Mouse (Mus musculus): ENCODE measurements around the gene Olfr1191-ps1.
"Not testable (repeated sequence)": the region's sequence is repeated elsewhere in the genome, so short reads cannot be mapped to it uniquely, and the experiment has no call there.

Olfr1191-ps1 gene

DNA sequence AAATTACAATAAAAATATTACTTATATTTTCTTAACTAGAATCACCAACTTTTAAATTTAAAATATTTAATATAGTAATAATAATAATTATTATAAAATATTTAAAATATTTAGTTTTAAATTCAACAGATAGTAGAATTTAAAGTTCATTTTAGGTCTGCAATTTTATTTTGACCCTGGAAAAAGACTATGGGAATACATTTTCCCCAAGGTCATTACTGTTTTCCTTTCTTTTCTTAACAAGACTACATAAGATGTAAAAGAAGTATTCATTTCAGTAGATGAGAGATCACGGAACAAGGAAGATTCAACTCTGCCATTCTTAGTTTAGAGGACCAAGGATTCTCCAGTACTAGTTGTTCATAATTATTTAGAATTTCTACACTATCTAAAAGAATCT is at the start of gene Olfr1191-ps1:
Olfr1191-ps1 (plus strand) TSS at position 301 of the 400 bp plus-strand sequence.
- not testable (repeated sequence) for DNase-seq

DNA sequence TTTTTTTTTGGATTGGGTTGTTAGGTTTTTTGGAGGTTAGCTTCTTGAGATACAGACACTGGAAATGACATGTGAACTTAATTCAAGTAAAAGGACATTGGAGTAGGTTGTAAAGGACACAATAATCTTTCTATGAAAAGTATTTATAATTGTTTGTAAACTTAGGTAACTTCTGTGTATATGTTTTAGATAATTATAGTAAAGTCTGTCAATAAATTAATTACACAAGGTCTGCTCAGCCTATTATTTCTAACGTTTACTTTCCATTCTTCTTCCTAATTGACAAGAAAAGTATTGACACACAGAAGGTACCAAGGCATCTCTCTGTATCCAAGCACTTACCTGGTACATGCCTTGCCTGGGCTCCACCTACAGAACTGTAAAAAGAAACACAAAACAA is 7.9 kb downstream of the Olfr1191-ps1 start, which contains the start of gene Olfr1192-ps1:
Olfr1192-ps1 (plus strand) TSS at position 301 of the 400 bp plus-strand sequence.
- DNase-seq, result no peak

DNA sequence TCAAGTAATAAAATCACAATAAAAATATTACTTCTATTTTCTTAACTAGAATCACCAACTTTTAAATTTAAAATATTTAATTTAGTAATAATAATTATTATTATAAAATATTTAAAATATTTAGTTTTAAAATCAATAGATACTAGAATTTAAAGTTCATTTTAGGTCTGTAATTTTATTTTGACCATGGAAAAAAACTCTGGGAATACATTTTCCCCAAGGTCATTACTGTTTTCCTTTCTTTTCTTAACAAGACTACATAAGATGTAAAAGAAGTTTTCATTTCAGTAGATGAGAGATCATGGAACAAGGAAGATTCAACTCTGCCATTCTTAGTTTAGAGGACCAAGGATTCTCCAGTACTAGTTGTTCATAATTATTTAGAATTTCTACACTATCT is 35.0 kb downstream of the Olfr1191-ps1 start, which contains the start of gene Olfr1193:
Olfr1193 (plus strand) TSS at position 301 of the 400 bp plus-strand sequence.
- not testable (repeated sequence) for DNase-seq

DNA sequence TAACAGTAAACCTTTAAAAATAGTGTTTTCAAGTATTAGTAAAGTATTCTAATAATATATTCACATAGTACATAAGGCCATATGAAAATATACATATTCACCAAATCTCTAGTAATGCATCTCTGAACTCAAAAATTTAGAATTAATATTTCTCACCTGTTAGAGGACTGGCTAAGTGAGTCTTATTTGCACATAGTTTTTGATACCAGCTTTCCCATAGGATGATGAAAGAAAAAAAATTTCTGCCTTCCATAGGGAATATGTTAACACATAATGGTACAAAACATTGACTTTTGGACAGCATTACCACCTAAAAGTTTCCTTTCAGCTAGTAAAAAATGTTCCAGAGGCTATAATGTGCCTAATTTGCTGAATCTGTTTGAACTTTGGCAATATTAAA is 48.7 kb downstream of the Olfr1191-ps1 start, which contains the start of gene Olfr1195:
Olfr1195 (minus strand) TSS at position 101 of the 400 bp plus-strand sequence.
- no peak for DNase-seq

All from cerebellum, adult 8-10 months (tissue).